Mouse (Mus musculus) kidney, embryonic 14.5 days (tissue): ENCODE results near the gene Gm11992. TPM values are rescaled to one million over a fixed set of nuclear protein-coding genes. Genes with fewer than 3 reads are reported as not detected.

ENCODE experiments used
- ATAC-seq: fragments of 200-750 bp; cut with Nextera tagmentation; 2 replicates; pipeline ENCODE4 v1.8.0; 2017; ENCODE audit warnings: moderate number of reproducible peaks, mild to moderate bottlenecking, moderate TSS enrichment, moderate library complexity; ENCODE audit not compliant: low FRiP score, low TSS enrichment
- H3K27ac ChIP-seq: fragments of 300-500 bp; sonication (generic); 2 replicates; pipeline ENCODE4 v1.5.1; 2014; ENCODE audit warnings: low read depth, mild to moderate bottlenecking, low read length, moderate library complexity, mixed read lengths
- H3K27me3 ChIP-seq: fragments of 300-500 bp; sonication (generic); 2 replicates; pipeline ENCODE4 v1.6.1; 2014; ENCODE audit warnings: mild to moderate bottlenecking, low read length; ENCODE audit not compliant: control insufficient read depth, insufficient read depth
- H3K36me3 ChIP-seq: fragments of 300-500 bp; sonication (generic); 2 replicates; pipeline ENCODE4 v1.6.1; 2014; ENCODE audit warnings: low read length, mixed read lengths; ENCODE audit not compliant: control insufficient read depth, insufficient read depth
- H3K4me1 ChIP-seq: fragments of 300-500 bp; sonication (generic); 2 replicates; pipeline ENCODE4 v1.6.1; 2014; ENCODE audit warnings: low read length, mixed read lengths; ENCODE audit not compliant: control insufficient read depth, insufficient read depth
- H3K4me2 ChIP-seq: fragments of 300-500 bp; sonication (generic); replicated peaks from 2 replicates; pipeline ENCODE4 v1.6.1; 2014; ENCODE audit warnings: low read depth, mild to moderate bottlenecking, low read length
- H3K4me3 ChIP-seq: fragments of 300-500 bp; sonication (generic); 2 replicates; pipeline ENCODE4 v1.5.1; 2014; ENCODE audit warnings: mild to moderate bottlenecking, low read length
- H3K9ac ChIP-seq: fragments of 300-500 bp; sonication (generic); 2 replicates; pipeline ENCODE4 v1.6.1; 2014; ENCODE audit warnings: low read depth, mild to moderate bottlenecking, low read length, moderate library complexity
- H3K9me3 ChIP-seq: fragments of 300-500 bp; sonication (generic); 2 replicates; pipeline ENCODE4 v1.6.1; 2016; ENCODE audit warnings: low read length; ENCODE audit not compliant: control insufficient read depth
- WGBS: fragments of 180-500 bp; shearing (Covaris S2); extraction: QIAGEN DNeasy Blood & Tissue Kit; methylation state at CpG from one replicate; pipeline ENCODE4 v1.1.7; 2014; 5-methylcytosine and 5-hydroxymethylcytosine counted together
- polyA plus RNA-seq: library from polyadenylated mRNA; unstranded; fragments of >200 nt; fragmentation: Nextera tagmentation; extraction: Ambion mirVana; gene quantifications from 2 replicates; pipeline ENCODE4 v1.2.1, GENCODE M21; 2014

Gene Gm11992
- 1.1 and 2.0 TPM in 2 replicates for polyA plus RNA-seq

DNA sequence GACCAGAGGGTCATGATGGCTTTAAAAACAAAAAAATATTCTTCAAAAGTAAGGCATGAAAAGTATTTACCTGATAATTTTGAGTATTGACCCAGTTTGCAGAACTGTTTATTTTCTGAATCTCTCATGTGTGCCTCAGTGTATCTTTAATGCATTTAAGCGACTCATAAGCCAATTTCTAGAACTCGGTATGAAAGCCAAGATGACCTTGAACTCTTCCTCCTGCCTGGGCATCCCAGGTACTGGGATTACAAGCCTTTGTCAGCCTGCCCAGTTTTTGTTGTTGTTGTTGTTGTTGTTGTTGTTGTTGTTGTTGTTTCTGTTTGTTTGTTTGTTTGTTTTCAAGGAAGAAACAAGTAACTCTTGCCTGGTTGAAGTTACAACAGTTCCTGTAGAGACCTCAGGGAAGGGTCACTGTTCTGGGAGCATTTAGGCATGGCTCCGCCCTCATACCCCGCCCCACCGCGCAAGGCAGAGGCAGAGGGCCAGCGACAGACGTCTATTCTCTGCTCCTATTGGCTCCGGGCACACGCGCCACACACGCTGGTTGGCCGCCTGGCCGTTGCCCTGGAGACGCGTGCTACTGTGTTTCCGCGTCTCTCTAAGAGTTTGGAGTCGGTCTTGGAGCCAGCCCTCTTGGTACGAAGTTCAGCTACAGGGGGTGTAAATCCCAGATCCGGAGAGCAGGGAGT is at the start of gene Gm11992:
Gene Gm11992 (plus strand): TSS at position 584 of the 692 bp plus-strand sequence.
- H3K4me2 ChIP-seq, result peak within 1 kb of the TSS; percentile 96
- no peaks in the 10 kb centered on the region for H3K9me3 ChIP-seq
- H3K4me3 ChIP-seq, result peak within 1 kb of the TSS; percentile 52
- ATAC-seq, result peak; percentile 100
- peak within 1 kb of the TSS; percentile 40; the same call in 1 of the 2 replicates for H3K9ac ChIP-seq
- H3K27me3 ChIP-seq, result peaks cover 18% of the 10 kb centered on the region; the same call in 1 of the 2 replicates
- 3% methylated on average over 21 of the region's 21 CpGs for WGBS
- H3K27ac ChIP-seq, result no peak within 1 kb of the TSS
- no peaks in the 10 kb centered on the region for H3K36me3 ChIP-seq
- H3K4me1 ChIP-seq, result 0 out of 2 replicates have a peak, but pooled peaks cover 4% of the 10 kb centered on the region

DNA sequence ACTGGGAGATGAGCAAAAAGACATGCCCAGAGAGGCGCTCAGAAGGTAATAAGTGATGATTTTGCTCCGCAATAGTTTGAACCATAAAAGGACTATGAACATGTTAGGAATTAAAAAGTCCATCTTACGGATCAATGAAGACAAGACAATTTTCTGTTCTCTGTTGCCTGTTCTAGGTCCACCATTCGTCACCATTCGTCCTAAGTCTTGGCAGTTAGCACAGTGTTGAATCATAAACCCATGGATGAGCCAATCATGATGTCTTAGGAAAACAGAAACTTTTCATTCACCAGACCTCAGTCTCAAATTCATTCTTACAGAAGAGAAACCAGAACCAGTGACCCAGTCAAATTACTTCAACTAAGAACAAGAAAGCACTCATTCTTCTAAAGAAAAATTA is 39.6 kb upstream of the Gm11992 start:
- peaks cover 43% of the 10 kb centered on the region for H3K36me3 ChIP-seq
- no peak overlapping the region for H3K27ac ChIP-seq
- no peaks in the 10 kb centered on the region for H3K9me3 ChIP-seq
- no peak overlapping the region for H3K4me3 ChIP-seq
- no peak for ATAC-seq
- H3K4me1 ChIP-seq, result peaks cover 9% of the 10 kb centered on the region; the same call in 1 of the 2 replicates
- 95% methylated on average over 5 of the region's 5 CpGs for WGBS
- no peak overlapping the region for H3K4me2 ChIP-seq
- H3K27me3 ChIP-seq, result no peaks in the 10 kb centered on the region
- H3K9ac ChIP-seq, result no peak overlapping the region

DNA sequence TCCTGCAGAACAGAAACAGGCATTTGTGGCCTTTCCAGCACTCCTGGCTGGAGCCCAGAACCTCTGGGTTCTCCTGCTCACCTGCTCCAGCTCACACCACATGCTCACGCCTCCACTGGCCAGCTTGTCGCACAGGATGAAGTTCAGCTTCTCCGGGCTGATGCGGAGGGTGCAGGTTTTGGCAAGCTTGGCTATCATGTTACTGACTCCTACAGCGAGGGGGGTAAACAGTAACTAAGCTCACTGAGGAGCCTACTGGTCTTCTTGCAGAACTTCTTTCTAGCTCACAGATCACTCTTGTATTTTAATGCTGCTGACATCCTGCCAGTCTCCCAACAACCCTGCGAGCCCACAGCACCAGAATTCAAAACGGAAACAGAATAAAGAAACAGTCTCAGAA is 38.0 kb upstream of the Gm11992 start:
- peak; percentile 91 for ATAC-seq

DNA sequence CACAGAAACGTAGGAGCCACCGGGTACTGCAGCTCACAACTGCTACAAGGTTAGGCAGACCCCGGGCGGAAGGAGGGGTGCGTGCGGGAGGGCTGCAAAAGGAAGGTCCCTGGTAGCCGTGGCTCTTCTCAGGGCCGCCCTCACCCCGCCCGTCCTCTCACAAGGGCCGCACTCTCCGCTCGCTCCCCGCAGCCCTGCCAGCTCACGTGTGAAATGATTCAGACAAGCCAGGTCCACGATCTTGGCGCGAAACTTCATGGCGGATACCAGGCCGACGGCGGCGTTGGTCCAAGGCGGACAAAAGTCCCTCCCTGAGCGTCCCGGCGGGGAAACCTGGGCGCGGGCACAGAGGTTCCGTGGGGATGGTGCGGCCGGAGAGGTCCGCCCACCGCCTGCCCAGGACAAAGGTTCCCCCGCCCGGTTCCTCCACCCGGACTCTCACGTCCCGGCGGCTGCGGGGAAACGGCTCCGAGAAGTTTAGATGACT is 37.5 kb upstream of the Gm11992 start, which contains the start of gene Hus1:
Gene Hus1 (minus strand): TSS at position 339 of the 487 bp plus-strand sequence.
- peak within 1 kb of the TSS; percentile 73 for H3K4me2 ChIP-seq
- H3K27ac ChIP-seq, result peak within 1 kb of the TSS; percentile 94
- peak within 1 kb of the TSS; percentile 91 for H3K9ac ChIP-seq
- H3K36me3 ChIP-seq, result peaks cover 22% of the 10 kb centered on the region
- ATAC-seq, result peak; percentile 97
- WGBS, result under 1% methylated on average over 43 of the region's 43 CpGs
- peaks cover 9% of the 10 kb centered on the region; the same call in 1 of the 2 replicates for H3K4me1 ChIP-seq
- no peaks in the 10 kb centered on the region for H3K27me3 ChIP-seq
- H3K9me3 ChIP-seq, result no peaks in the 10 kb centered on the region
- peak within 1 kb of the TSS; percentile 82 for H3K4me3 ChIP-seq

More for the DNA sequence above, 38.0 kb upstream of the Gm11992 start:
- Histone ChIP-seq H3K4me1 (peaks cover 9% of the 10 kb centered on the region; the same call in 1 of the 2 replicates), H3K27me3 (no peaks in the 10 kb centered on the region), H3K4me3 (peak overlapping the region; percentile 82), H3K27ac (peak overlapping the region; percentile 94), H3K9ac (peak overlapping the region; percentile 91), H3K9me3 (no peaks in the 10 kb centered on the region), H3K36me3 (peaks cover 26% of the 10 kb centered on the region), H3K4me2 (peak overlapping the region; percentile 73)
- 0% methylated on average over 7 of the region's 7 CpGs for WGBS

DNA sequence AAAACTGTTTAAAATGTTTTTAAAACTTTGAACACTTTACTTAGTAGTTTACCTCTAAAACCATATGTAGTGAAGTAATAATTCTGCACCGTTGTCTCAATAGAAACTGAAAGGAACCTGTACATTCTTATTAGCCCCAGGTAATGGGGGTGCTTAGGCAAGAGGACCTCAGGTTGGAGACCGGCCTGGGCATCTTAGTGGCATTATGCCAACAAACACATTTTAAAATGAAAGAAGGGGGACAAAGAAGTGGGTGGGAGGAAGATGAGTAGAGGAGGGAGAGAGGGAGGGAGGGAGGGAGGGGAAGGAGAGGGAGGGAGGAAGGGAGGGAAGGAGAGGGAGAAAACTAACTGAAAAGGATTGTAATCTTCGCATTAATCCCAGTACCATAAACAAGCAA is 37.0 kb upstream of the Gm11992 start:
- H3K27ac ChIP-seq, result peak overlapping the region; percentile 94; the same call in 1 of the 2 replicates
- H3K27me3 ChIP-seq, result no peaks in the 10 kb centered on the region
- peaks cover 18% of the 10 kb centered on the region for H3K36me3 ChIP-seq
- WGBS, result 2% methylated on average over 3 of the region's 3 CpGs
- peak overlapping the region; percentile 91 for H3K9ac ChIP-seq
- H3K9me3 ChIP-seq, result no peaks in the 10 kb centered on the region
- H3K4me3 ChIP-seq, result peak overlapping the region; percentile 82
- peak; percentile 21; the same call in 1 of the 2 replicates for ATAC-seq
- H3K4me1 ChIP-seq, result peaks cover 9% of the 10 kb centered on the region; the same call in 1 of the 2 replicates
- H3K4me2 ChIP-seq, result peak overlapping the region; percentile 73

DNA sequence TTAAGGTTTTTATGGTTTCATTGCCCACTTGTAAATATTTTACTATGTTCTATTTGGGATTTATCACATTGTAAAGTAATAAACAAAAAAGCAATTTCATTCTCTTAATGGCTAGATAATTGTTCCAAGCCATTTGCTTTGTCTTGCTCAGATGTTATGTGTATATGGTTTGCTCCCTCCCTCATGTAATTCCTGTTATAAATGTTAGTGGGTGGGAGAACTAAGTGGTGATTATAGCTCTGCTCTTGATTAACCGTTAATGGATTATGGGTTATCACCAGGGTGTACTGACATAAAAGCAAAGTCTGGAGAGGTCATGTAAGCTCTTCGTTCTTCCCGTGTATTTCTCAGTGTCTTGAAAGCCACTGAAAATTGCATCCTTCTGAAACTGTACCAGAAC is 33.7 kb upstream of the Gm11992 start:
- ATAC-seq, result no peak
- WGBS, result 58% methylated on average over 3 of the region's 3 CpGs

DNA sequence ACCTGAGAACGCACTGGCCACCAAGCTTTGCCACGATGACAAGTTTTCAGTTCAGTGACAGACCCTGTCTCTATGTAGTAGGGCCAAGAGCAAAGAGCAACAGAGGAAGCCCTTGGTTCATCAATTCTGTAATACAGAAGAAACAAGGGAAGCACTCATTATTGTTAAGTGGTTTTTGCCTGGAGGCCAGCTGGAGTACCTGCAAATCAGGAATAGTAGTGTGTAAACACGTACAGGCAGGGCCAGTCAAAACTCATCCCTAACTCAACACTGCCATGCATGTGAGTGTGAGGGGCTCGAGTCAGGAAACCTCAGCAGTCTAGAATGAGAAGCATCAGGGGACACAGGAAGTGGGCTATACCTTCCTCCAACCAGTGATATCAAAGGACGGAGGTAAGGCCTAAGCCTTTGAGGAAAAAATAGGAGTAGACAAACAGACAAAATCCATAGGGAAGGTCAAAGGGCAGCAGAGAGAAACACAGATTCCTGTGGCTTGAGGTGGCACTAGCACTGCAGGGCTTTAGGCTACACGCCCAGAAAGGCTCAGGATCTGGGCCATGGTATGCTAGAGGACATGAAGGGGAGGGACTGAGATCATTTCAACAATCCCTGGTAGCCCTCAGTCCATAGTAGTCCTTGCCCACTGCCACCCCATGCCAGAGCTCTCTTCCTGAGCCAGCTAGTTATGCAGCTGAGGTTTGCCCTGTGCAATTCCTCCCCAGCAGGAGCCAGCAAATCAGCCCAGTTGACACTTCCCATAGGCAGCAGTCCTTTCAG is 29.7 kb upstream of the Gm11992 start:
- no peak overlapping the region for H3K27ac ChIP-seq
- WGBS, result 85% methylated on average over 6 of the region's 6 CpGs
- H3K36me3 ChIP-seq, result no peaks in the 10 kb centered on the region
- no peaks in the 10 kb centered on the region for H3K9me3 ChIP-seq
- no peak overlapping the region for H3K4me2 ChIP-seq
- no peak for ATAC-seq
- H3K27me3 ChIP-seq, result no peaks in the 10 kb centered on the region
- no peak overlapping the region for H3K9ac ChIP-seq
- no peaks in the 10 kb centered on the region for H3K4me1 ChIP-seq
- H3K4me3 ChIP-seq, result no peak overlapping the region

More for the DNA sequence above, 33.7 kb upstream of the Gm11992 start:
- H3K27ac ChIP-seq, result no peak overlapping the region
- H3K4me1 ChIP-seq, result peaks cover 6% of the 10 kb centered on the region; the same call in 1 of the 2 replicates
- H3K4me2 ChIP-seq, result no peak overlapping the region
- no peaks in the 10 kb centered on the region for H3K9me3 ChIP-seq
- no peaks in the 10 kb centered on the region for H3K27me3 ChIP-seq
- H3K36me3 ChIP-seq, result no peaks in the 10 kb centered on the region
- no peak overlapping the region for H3K9ac ChIP-seq
- no peak overlapping the region for H3K4me3 ChIP-seq

DNA sequence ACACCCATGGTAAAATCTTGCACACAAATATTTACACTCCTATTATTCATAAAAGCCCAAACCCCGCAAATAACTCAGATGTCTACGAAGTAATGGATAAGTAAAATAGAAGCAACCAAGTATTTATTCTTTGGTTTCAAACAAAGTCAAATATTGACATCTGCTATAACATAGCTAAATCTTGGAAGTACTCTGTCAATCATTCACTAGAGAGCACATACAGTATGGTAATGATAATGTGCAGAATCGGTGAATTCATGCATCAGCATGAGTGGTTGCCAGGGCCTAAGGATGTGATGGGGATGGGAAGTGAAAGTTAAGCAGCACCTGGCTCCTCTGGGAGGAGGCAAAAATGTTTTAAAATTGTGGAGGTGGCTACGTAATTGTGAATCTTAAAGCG is 28.2 kb upstream of the Gm11992 start:
- Histone ChIP-seq H3K9me3 (no peaks in the 10 kb centered on the region), H3K9ac (no peak overlapping the region), H3K4me3 (no peak overlapping the region), H3K27ac (no peak overlapping the region), H3K4me1 (no peaks in the 10 kb centered on the region), H3K27me3 (no peaks in the 10 kb centered on the region), H3K4me2 (no peak overlapping the region), H3K36me3 (no peaks in the 10 kb centered on the region)
- 88% methylated on average over 5 of the region's 5 CpGs for WGBS
- ATAC-seq, result no peak
